Mouse (Mus musculus): ENCODE measurements around the gene Dmac1. TPM values are rescaled to one million over a fixed set of nuclear protein-coding genes. Genes with fewer than 3 reads are reported as not detected.

Dmac1 gene
- total and polyA plus RNA-seq, 3 experiments, result 107 to 204 (median 110) TPM

GRCm38 (mm10) chr4:75300205-75300972 lies 22.3 kb upstream of the Dmac1 start:
- no peaks in the 10 kb centered on the region for H3K27me3 ChIP-seq (ENCODE audit: control insufficient read depth in 1 of 2, insufficient read depth in 2 of 2, low read length in 2 of 2)
- no peak overlapping the region for H3K4me3 ChIP-seq (ENCODE audit: control insufficient read depth in 1 of 2, insufficient read depth in 1 of 2, low read depth in 2 of 2, low read length in 2 of 2)
- H3K27ac ChIP-seq (ENCODE audit: control insufficient read depth, low read depth, low read length), result no peak overlapping the region
- TF ChIP-seq TBP (IDR thresholded peaks at IDR 0.05; ENCODE audit: low read depth, low read length) (no peak), ZKSCAN1 (IDR thresholded peaks at IDR 0.05; ENCODE audit: low read depth, low read length) (no peak), SMC3 (IDR thresholded peaks at IDR 0.05; ENCODE audit: low read depth, low read length) (no peak), UBTF (IDR thresholded peaks at IDR 0.05; ENCODE audit: borderline replicate concordance, insufficient read depth, low read depth, low read length) (no peak), HCFC1 (IDR thresholded peaks at IDR 0.05; ENCODE audit: low read depth, low read length) (no peak), EP300 (IDR thresholded peaks at IDR 0.05; ENCODE audit: low read depth in 1 of 2, low read length in 2 of 2) (no peak)
- no peak overlapping the region for H3K9ac ChIP-seq (ENCODE audit: control insufficient read depth, low read depth, low read length, poor library complexity, severe bottlenecking)
- H3K9me3 ChIP-seq (replicated peaks; ENCODE audit: insufficient read depth, low read length), result no peaks in the 10 kb centered on the region
- no peaks in the 10 kb centered on the region for H3K36me3 ChIP-seq (ENCODE audit: control insufficient read depth in 1 of 2, insufficient read depth in 2 of 2, low read length in 2 of 2)
- no peaks in the 10 kb centered on the region for H3K4me1 ChIP-seq (ENCODE audit: control insufficient read depth in 1 of 2, insufficient read depth in 2 of 2, low read length in 2 of 2)
- no peaks in the 10 kb centered on the region for H3K79me2 ChIP-seq (ENCODE audit: control insufficient read depth, insufficient read depth, low read length, poor library complexity)
- DNase-seq (ENCODE audit: low read depth, low spot score), result no peak

- no peak for TF ChIP-seq USF2 (IDR thresholded peaks at IDR 0.05; ENCODE audit: borderline replicate concordance in 1 of 2, insufficient read depth in 1 of 2, low read depth in 1 of 2, low read length in 2 of 2)
- TF ChIP-seq GATA1 (IDR thresholded peaks at IDR 0.05; ENCODE audit: low read depth, low read length), result no peak
- TF ChIP-seq UBTF (IDR thresholded peaks at IDR 0.05; ENCODE audit: borderline replicate concordance, insufficient read depth, low read depth, low read length), result no peak
- TF ChIP-seq TCF12 (IDR thresholded peaks at IDR 0.05; ENCODE audit: low read depth, low read length), result no peak
- TF ChIP-seq MAX (IDR thresholded peaks at IDR 0.05; ENCODE audit: low read length), result no peak
- TF ChIP-seq JUND (IDR thresholded peaks at IDR 0.05; ENCODE audit: low read depth, low read length), result no peak
- no peak for TF ChIP-seq SIN3A (IDR thresholded peaks at IDR 0.05; ENCODE audit: low read length)
- TF ChIP-seq RCOR1 (IDR thresholded peaks at IDR 0.05; ENCODE audit: low read depth, low read length), result no peak
- TF ChIP-seq POLR2A (IDR thresholded peaks at IDR 0.05; ENCODE audit: control insufficient read depth in 1 of 2, insufficient read depth in 1 of 2, low read depth in 1 of 2, low read length in 2 of 2, poor library complexity in 1 of 2), result no peak
- no peak for TF ChIP-seq RAD21 (IDR thresholded peaks at IDR 0.05; ENCODE audit: low read depth, low read length)
- TF ChIP-seq E2F4 (IDR thresholded peaks at IDR 0.05; ENCODE audit: borderline replicate concordance, low read depth, low read length), result no peak
- TF ChIP-seq POLR2AphosphoS5 (IDR thresholded peaks at IDR 0.05; ENCODE audit: borderline replicate concordance, low read depth, low read length), result no peak
- no peak for TF ChIP-seq USF1 (IDR thresholded peaks at IDR 0.05; ENCODE audit: low read depth, low read length)
- no peak for TF ChIP-seq MAFK (IDR thresholded peaks at IDR 0.05; ENCODE audit: borderline replicate concordance, low read depth, low read length)
- Histone ChIP-seq H3K4me1 (ENCODE audit: control insufficient read depth in 1 of 2, insufficient read depth in 2 of 2, low read length in 2 of 2) (peaks cover 3 to 14% of the 10 kb centered on the region in 2 experiments), H3K4me3 (ENCODE audit: control insufficient read depth in 1 of 2, insufficient read depth in 1 of 2, low read depth in 2 of 2, low read length in 2 of 2) (no peak overlapping the region), H3K9me3 (replicated peaks; ENCODE audit: insufficient read depth, low read length) (no peaks in the 10 kb centered on the region), H3K27me3 (ENCODE audit: control insufficient read depth in 1 of 2, insufficient read depth in 2 of 2, low read length in 2 of 2) (no peaks in the 10 kb centered on the region), H3K79me2 (ENCODE audit: control insufficient read depth, insufficient read depth, low read length, poor library complexity) (no peaks in the 10 kb centered on the region), H3K36me3 (ENCODE audit: control insufficient read depth in 1 of 2, insufficient read depth in 2 of 2, low read length in 2 of 2) (peaks cover 0 to 8% of the 10 kb centered on the region in 2 experiments; a peak in 2 of 4 replicates), H3K9ac (ENCODE audit: control insufficient read depth, low read depth, low read length, poor library complexity, severe bottlenecking) (no peak overlapping the region), H3K27ac (ENCODE audit: control insufficient read depth, low read depth, low read length) (no peak overlapping the region)
- DNase-seq (ENCODE audit: low read depth, low spot score), result no peak
Measured at GRCm38 (mm10) chr4:75292315-75292714, 14.2 kb upstream of the Dmac1 start.

Measured in MEL (cell line).